Mouse (Mus musculus): ENCODE measurements around the gene Spryd3. TPM values are rescaled to one million over a fixed set of nuclear protein-coding genes. Genes with fewer than 3 reads are reported as not detected.

Spryd3 gene
- total and polyA plus RNA-seq, 3 experiments = 29.3 to 35.4 TPM; not detected in 1

DNA sequence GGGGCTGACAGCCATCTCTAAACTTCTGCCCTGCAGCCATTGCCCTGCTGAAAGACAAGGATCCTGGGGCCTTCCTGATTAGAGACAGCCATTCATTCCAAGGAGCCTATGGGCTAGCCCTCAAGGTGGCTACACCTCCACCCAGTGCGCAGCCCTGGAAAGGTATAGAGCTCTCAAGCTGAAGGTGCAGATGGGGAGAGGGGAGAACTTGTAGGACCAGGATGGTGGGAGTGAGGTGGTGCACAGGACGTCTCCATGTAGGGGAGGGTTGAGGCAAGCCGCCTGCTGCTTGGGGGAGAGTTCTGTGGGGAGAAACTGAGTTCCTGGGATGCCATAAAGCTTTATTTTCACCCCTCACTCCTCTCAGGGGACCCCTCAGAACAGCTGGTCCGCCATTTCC is 22.4 kb downstream of the Spryd3 start:
- H3K79me2 ChIP-seq (ENCODE audit: control insufficient read depth, insufficient read depth, low read length, poor library complexity) = no peaks in the 10 kb centered on the region

DNA sequence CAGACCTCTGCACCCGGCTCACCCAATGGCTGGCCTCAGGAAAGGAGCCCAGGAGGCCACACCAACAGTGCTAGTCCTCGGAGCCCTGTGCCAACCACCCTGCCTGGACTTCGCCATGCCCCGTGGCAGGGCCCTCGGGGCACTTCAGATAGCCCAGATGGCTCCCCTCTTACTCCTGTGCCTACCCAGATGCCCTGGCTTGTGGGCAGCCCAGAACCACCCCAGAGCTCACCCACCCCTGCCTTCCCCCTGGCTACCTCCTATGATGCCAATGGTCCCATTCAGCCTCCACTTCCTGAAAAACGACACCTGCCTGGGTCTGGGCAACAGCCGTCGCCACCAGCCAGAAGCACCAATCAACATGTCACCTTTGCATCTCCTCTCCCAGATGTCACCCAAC is 23.2 kb downstream of the Spryd3 start:
- TF ChIP-seq TBP (IDR thresholded peaks at IDR 0.05; ENCODE audit: low read depth, low read length) (no peak), MYB (IDR thresholded peaks at IDR 0.05; ENCODE audit: low read depth, low read length) (no peak), KAT2A (conservative IDR thresholded peaks at IDR 0.05; ENCODE audit: low read depth, low read length) (no peak), BHLHE40 (IDR thresholded peaks at IDR 0.05; ENCODE audit: borderline replicate concordance, low read depth, low read length) (no peak)

More for the DNA sequence above, 22.4 kb downstream of the Spryd3 start:
- H3K27me3 ChIP-seq (ENCODE audit: control insufficient read depth in 1 of 2, insufficient read depth in 2 of 2, low read length in 2 of 2) = no peaks in the 10 kb centered on the region
- H3K9me3 ChIP-seq (replicated peaks; ENCODE audit: insufficient read depth, low read length) = no peaks in the 10 kb centered on the region
- TF ChIP-seq SIN3A (IDR thresholded peaks at IDR 0.05; ENCODE audit: low read length) (no peak), CHD2 (IDR thresholded peaks at IDR 0.05; ENCODE audit: low read length) (no peak), ZC3H11A (IDR thresholded peaks at IDR 0.05; ENCODE audit: low read depth, low read length) (no peak), MYB (IDR thresholded peaks at IDR 0.05; ENCODE audit: low read depth, low read length) (no peak), MAFK (IDR thresholded peaks at IDR 0.05; ENCODE audit: borderline replicate concordance, low read depth, low read length) (no peak), MXI1 (IDR thresholded peaks at IDR 0.05; ENCODE audit: low read depth, low read length) (no peak), NELFE (IDR thresholded peaks at IDR 0.05; ENCODE audit: low read depth, low read length) (no peak), TCF12 (IDR thresholded peaks at IDR 0.05; ENCODE audit: low read depth, low read length) (no peak), E2F4 (IDR thresholded peaks at IDR 0.05; ENCODE audit: borderline replicate concordance, low read depth, low read length) (no peak), ELF1 (IDR thresholded peaks at IDR 0.05; ENCODE audit: low read depth, low read length) (no peak)
- H3K4me3 ChIP-seq (ENCODE audit: control insufficient read depth in 1 of 2, insufficient read depth in 1 of 2, low read depth in 2 of 2, low read length in 2 of 2) = no peak overlapping the region
- peaks cover 2 to 3% of the 10 kb centered on the region in 2 experiments; a peak in 1 of 4 replicates for H3K4me1 ChIP-seq (ENCODE audit: control insufficient read depth in 1 of 2, insufficient read depth in 2 of 2, low read length in 2 of 2)
- H3K27ac ChIP-seq (ENCODE audit: control insufficient read depth, low read depth, low read length) = no peak overlapping the region
- H3K36me3 ChIP-seq (ENCODE audit: control insufficient read depth in 1 of 2, insufficient read depth in 2 of 2, low read length in 2 of 2) = peaks cover 0 to 2% of the 10 kb centered on the region in 2 experiments; a peak in 2 of 4 replicates
- H3K9ac ChIP-seq (ENCODE audit: control insufficient read depth, low read depth, low read length, poor library complexity, severe bottlenecking) = no peak overlapping the region
- DNase-seq (ENCODE audit: low read depth, low spot score) = no peak

DNA sequence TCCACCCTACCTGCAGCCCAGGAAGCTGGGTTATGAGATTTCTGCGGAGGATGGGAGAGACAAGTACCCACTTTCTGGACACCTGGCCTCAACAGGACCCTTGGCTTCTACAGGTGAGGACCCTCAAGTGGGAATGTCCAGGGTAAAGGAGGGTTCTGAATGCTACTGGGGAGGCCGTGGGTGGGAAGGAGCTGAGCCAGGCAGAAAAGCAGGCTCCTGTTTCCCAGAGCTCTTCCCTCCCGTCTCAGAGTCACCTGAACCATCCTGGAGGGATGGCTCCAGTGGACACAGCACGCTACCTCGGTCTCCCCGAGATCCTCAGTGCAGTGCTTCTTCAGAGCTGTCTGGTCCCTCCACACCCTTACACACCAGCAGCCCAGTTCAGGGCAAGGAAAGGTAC is 23.9 kb downstream of the Spryd3 start:
- no peaks in the 10 kb centered on the region for H3K9me3 ChIP-seq (replicated peaks; ENCODE audit: insufficient read depth, low read length)
- peaks cover 12 to 13% of the 10 kb centered on the region in 2 experiments for H3K4me1 ChIP-seq (ENCODE audit: control insufficient read depth in 1 of 2, insufficient read depth in 2 of 2, low read length in 2 of 2)
- no peak for TF ChIP-seq SIN3A (IDR thresholded peaks at IDR 0.05; ENCODE audit: low read length)
- TF ChIP-seq HCFC1 (IDR thresholded peaks at IDR 0.05; ENCODE audit: low read depth, low read length) = no peak
- TF ChIP-seq MEF2A (IDR thresholded peaks at IDR 0.05; ENCODE audit: extremely low read depth, insufficient replicate concordance, low read depth, low read length, poor library complexity, severe bottlenecking) = no peak
- TF ChIP-seq MYB (IDR thresholded peaks at IDR 0.05; ENCODE audit: low read depth, low read length) = no peak
- TF ChIP-seq POLR2A (IDR thresholded peaks at IDR 0.05; ENCODE audit: control insufficient read depth in 1 of 2, insufficient read depth in 1 of 2, low read depth in 1 of 2, low read length in 2 of 2, poor library complexity in 1 of 2) = no peak
- no peak for TF ChIP-seq POLR2AphosphoS5 (IDR thresholded peaks at IDR 0.05; ENCODE audit: borderline replicate concordance, low read depth, low read length)
- TF ChIP-seq MXI1 (IDR thresholded peaks at IDR 0.05; ENCODE audit: low read depth, low read length) = no peak
- no peak for TF ChIP-seq KAT2A (conservative IDR thresholded peaks at IDR 0.05; ENCODE audit: low read depth, low read length)
- no peak for DNase-seq (ENCODE audit: low read depth, low spot score)
- peaks cover 0 to 5% of the 10 kb centered on the region in 2 experiments; a peak in 3 of 4 replicates for H3K36me3 ChIP-seq (ENCODE audit: control insufficient read depth in 1 of 2, insufficient read depth in 2 of 2, low read length in 2 of 2)
- H3K27me3 ChIP-seq (ENCODE audit: control insufficient read depth in 1 of 2, insufficient read depth in 2 of 2, low read length in 2 of 2) = no peaks in the 10 kb centered on the region
- no peak overlapping the region for H3K27ac ChIP-seq (ENCODE audit: control insufficient read depth, low read depth, low read length)
- H3K4me3 ChIP-seq (ENCODE audit: control insufficient read depth in 1 of 2, insufficient read depth in 1 of 2, low read depth in 2 of 2, low read length in 2 of 2) = no peak overlapping the region
- no peaks in the 10 kb centered on the region for H3K79me2 ChIP-seq (ENCODE audit: control insufficient read depth, insufficient read depth, low read length, poor library complexity)
- H3K9ac ChIP-seq (ENCODE audit: control insufficient read depth, low read depth, low read length, poor library complexity, severe bottlenecking) = no peak overlapping the region

More for the DNA sequence above, 23.2 kb downstream of the Spryd3 start:
- no peaks in the 10 kb centered on the region for H3K9me3 ChIP-seq (replicated peaks; ENCODE audit: insufficient read depth, low read length)
- no peaks in the 10 kb centered on the region for H3K79me2 ChIP-seq (ENCODE audit: control insufficient read depth, insufficient read depth, low read length, poor library complexity)
- no peaks in the 10 kb centered on the region for H3K27me3 ChIP-seq (ENCODE audit: control insufficient read depth in 1 of 2, insufficient read depth in 2 of 2, low read length in 2 of 2)
- no peak overlapping the region for H3K27ac ChIP-seq (ENCODE audit: control insufficient read depth, low read depth, low read length)
- no peak overlapping the region for H3K9ac ChIP-seq (ENCODE audit: control insufficient read depth, low read depth, low read length, poor library complexity, severe bottlenecking)
- peaks cover 2 to 3% of the 10 kb centered on the region in 2 experiments; a peak in 3 of 4 replicates for H3K36me3 ChIP-seq (ENCODE audit: control insufficient read depth in 1 of 2, insufficient read depth in 2 of 2, low read length in 2 of 2)
- H3K4me3 ChIP-seq (ENCODE audit: control insufficient read depth in 1 of 2, insufficient read depth in 1 of 2, low read depth in 2 of 2, low read length in 2 of 2) = no peak overlapping the region
- no peak for DNase-seq (ENCODE audit: low read depth, low spot score)
- H3K4me1 ChIP-seq (ENCODE audit: control insufficient read depth in 1 of 2, insufficient read depth in 2 of 2, low read length in 2 of 2) = peaks cover 7 to 10% of the 10 kb centered on the region in 2 experiments
